Mouse (Mus musculus): ENCODE measurements around the gene Hibadh.

Gene Hibadh

GRCm38 (mm10) chr6:52638471-52639185 lies 1.6 kb downstream of the Hibadh start:
- DNase-seq (ENCODE audit: low read depth, low spot score), result no peak

DNA sequence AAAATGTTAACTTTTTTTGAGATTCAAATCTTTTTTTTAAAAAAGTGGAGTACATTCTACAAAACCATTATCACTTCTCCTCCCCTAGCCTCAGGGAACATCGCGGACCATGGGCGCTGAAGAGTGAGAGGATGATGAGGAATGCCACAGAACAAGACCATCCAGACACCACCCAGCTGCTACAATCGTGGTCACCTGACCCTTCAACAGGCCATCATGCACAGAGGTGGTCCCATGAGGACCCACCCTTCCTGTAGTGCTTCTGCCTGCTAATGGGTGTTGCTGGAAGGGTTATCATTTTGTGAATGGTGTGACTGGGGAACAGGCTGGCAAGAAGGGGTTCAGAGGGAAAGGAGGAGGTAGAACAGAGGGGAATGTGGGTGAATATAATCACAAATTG lies 2.9 kb downstream of the Hibadh start:
- DNase-seq (ENCODE audit: low read depth, low spot score), result peak; percentile 26

GRCm38 (mm10) chr6:52635395-52635794 lies 4.8 kb downstream of the Hibadh start:
- DNase-seq (ENCODE audit: low read depth, low spot score), result no peak

DNA sequence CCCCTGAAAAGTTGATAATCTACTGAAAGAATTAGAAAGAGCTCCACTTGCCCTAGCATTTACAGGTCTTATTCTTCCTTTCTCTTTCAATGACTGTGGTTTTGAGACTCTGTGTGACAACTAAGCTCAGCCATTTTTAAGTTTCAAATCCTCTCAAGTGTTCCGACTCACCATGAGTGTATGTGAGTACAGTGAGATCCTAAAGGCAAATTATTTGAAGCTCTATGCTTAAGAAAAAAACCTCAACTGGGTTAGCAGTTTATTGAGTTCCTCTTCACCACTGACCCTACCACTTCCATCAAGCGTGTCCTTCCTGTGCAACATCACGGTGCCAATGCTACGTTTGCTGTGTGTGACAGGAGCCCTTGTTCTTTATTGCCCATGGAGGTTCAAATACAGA lies 9.6 kb downstream of the Hibadh start:
- DNase-seq (ENCODE audit: low read depth, low spot score), result no peak

DNA sequence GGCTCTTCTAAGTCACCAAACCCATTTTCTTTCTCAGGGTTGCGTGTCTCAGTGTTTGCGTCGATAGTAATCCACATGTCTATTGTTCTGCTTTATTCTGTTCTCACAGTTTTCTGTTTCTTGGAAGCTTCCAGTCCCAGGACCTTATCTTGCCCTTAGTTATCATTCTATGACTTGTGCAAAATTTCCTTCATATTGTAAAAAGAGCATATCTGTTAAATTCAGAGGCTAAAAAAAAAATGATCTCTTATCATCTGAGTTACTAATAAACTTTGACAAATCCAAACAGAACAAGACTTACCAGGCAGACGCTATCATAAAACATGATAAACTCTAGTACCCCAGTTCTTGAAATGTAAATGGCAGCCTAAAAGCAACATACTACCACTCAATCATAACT lies 11.0 kb downstream of the Hibadh start:
- no peak for DNase-seq (ENCODE audit: low read depth, low spot score)

- no peak for DNase-seq (ENCODE audit: low read depth, low spot score)
These were observed 13.5 kb downstream of the Hibadh start for GRCm38 (mm10) chr6:52626735-52627134.

DNA sequence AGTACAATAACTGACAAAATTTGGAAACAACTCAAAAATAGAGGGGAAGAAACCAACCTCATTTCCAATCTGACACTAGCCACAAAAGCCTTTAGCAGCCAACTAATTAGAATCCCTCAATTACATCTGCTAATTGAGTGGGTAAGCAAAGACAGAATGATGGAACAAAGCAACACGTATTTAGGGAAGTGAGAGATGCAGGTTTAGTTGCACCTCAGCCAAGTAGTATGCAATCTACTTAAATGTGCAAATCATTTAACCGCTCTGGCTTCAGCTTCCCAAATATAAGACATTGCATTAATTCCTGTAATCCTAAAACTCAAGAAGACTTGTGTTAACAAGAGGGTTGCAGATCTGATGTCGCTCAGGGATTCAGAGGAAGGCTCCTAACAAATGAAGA lies 16.4 kb downstream of the Hibadh start:
- DNase-seq (ENCODE audit: low read depth, low spot score), result no peak

GRCm38 (mm10) chr6:52621731-52622480 lies 18.3 kb downstream of the Hibadh start:
- no peak for DNase-seq (ENCODE audit: low read depth, low spot score)

DNA sequence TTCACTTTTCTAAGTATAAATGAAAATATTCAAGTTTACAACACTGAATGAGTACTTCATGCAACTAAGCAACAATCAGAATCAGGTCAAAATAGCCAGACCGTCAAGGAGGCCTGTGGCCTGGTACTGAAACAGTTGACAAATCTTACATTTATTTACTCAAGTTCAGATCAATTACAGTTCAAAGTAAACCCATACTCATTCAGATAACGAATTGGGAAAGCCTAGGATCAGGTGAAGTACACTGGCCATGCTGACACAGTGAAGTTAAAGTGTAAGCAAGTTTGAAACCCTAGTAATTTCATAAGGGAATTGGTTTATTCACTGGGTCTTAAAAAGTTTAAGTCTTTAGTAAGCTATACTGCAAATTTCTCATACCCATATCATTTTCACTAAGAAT lies 20.1 kb downstream of the Hibadh start:
- DNase-seq (ENCODE audit: low read depth, low spot score), result no peak

DNA sequence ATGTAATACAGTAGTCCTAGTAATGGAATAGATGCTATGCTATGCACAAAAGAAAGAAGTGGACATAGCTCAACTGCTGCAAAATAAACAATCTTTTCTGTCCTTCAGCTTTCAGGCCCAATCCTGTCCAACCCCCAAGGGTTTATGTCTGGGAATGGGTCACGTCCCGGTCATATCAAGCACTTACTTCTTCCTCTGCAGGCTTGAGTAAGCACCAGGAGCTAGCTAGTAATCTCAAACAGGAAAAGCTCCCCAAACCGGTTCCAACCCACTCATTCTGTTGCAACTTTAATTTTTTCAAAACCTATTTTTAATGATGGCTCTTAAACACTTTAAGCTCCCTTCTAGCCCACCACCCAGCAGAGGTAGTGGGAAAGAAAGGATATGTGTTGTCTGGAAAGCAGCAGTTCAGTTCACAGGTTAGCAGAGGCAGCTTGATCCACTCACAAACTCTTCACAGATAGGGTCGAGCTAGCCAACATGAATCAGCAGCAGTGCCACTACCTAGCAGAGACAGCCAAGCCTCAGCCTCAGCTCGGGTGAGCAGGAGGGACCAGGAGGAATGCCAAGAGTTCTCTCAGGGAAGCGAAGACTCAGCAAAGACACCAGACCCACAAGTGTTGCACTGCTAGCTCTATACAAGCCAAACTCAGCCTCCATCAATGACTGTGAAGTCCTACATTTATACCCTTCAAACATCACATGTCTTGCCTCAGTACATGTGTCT lies 30.4 kb downstream of the Hibadh start:
- DNase-seq (ENCODE audit: low read depth, low spot score), result no peak

- no peak for DNase-seq (ENCODE audit: low read depth, low spot score)
These were observed 32.1 kb downstream of the Hibadh start for GRCm38 (mm10) chr6:52608121-52608520.

DNA sequence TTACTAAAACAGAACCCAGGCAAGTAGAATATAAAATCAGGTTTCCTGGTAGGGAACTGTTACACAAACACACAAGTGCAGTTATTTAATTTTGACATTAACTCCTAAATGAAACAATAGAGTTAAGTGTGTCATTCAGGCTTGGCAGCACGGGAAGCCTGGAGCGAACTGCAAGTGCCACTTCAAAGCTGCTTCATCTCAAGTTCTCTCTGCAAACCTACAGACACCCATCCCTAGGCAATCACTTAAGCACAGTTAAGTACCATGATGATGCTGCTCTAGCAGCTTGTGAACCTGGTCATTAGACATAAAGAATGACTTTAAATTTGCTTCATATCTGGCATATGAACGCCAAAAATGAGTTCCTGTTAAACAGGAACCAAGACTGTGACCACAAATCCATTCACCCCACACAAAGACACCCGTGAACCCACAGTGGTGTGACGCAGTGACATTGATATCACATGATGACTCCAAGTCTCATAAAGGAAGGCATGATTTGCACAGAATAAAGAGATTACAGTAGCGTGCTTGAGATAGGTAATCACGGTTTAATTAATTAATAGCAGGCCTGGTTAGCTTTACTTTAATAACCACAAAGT lies 33.3 kb downstream of the Hibadh start:
- DNase-seq (ENCODE audit: low read depth, low spot score), result no peak

DNA sequence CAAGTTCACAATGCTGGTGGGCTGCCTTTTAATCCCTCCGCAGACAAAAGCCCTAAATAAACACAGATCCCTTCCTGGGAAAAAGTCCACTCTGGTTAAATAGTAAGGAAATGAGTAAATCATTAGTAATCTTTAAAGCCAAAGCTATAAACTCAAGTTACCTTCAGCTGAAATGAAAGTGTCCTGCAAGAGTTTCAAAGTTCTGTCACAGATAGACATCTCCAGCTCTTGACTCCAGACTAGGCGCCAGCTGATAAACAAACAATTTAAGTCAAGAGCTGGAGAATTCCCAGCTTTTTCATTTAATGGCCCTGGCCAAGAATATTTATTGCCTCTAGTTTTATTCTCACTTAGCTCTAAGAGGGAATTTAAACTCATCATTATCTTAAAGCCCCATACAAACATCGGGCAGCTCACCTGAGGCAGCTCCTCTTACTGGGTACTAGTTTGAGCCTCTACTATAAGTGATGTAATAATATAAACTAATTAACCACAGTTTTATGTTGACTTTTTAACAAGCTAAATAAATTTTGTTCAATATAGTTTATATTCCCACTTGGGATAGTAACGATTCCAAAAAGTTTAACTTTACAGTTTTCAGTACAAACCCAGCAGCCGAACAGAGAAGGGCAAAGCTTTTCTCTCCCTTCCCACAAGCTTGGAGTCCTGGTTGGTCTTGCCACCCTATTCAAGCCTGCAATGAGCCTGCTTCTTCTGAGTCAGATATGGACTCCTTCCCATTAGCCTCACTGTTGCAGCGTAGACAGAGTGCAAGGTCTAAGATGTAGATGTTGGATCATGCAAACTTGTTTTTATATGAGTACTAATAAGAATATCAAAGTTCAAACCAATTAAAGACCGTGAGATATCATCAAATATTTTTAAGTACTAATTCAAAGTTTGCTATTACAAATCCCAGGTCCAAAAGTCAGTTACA lies 38.2 kb downstream of the Hibadh start:
- no peak for DNase-seq (ENCODE audit: low read depth, low spot score)

DNA sequence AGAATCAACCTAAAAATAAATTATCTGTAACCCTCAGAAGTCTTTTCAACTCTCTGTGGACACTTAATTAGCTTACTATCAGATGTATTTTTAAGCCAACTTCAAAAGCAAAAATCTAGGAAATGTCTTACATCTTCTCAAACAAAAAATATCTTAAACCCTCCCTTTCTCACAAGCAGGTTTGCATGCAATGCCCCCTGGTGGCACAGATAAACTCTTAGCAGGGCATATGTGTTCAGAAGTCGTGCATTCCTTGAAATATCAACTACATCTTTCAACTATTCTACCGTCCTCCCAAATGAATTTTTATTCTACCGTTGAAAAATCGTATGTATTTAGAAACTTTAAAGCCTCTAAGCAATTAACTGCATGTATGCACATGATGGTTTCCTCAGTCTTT lies 39.1 kb downstream of the Hibadh start:
- peak; percentile 45 for DNase-seq (ENCODE audit: low read depth, low spot score)

GRCm38 (mm10) chr6:52594752-52595151 lies 45.4 kb downstream of the Hibadh start:
- no peak for DNase-seq (ENCODE audit: low read depth, low spot score)

DNA sequence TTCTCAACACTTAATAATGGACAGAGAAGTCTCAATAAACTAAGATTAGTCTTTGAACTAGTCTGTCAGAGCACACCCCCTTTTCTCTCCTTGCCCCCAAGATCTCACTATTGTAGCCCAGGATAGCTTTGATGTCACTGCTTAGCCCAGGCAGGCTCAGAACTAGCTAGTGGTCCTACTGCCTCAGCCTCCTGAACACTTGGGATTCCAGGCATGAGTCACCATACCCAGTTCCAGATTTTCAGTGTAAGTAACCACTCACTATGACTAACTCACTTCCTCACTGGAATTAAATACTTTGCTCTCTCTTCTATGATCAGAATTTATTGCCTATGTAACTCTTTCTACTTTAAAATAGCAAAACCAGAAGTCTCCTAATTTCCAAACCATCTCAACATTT lies 53.6 kb downstream of the Hibadh start:
- DNase-seq (ENCODE audit: low read depth, low spot score), result no peak

DNA sequence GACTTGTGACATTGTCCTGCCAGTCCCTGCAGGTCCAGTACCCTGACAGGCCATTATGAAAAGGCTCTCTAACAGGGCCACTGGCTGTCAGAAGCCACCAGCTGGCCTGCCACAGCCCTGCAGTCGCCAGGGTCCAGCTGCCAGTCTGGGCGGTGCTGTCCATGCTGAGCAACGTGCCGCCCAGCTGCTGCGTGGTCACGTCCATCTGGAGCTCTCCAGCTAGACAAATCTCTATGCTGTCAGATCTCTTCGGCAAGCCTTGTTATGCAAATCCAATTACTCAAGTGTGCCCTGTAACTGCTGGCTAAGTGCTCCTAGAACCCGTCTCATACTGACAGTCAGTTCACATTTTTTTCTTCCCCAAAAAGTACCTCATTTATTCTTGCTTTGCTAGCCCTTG lies 55.8 kb downstream of the Hibadh start:
- DNase-seq (ENCODE audit: low read depth, low spot score), result no peak

- DNase-seq (ENCODE audit: low read depth, low spot score), result no peak
These were observed 59.1 kb downstream of the Hibadh start for GRCm38 (mm10) chr6:52581081-52581480.

DNA sequence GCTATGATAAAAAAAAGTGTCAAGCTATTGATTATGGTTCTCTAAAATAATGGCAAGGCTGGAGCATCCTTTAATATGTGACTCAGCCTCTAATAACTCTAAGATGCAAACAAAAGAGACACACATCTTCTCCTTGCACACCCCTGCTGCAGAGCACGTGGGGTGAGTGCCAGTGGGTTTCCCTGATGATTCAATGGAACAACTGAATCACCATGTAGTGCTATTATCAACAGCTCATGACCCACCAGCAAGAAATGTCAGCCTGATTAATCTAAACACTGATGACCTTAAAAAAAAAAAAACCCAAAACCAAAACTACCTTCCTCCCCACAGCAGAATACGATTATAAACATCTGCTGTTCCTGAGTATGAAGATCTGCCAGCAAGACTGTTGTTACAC lies 61.9 kb downstream of the Hibadh start:
- no peak for DNase-seq (ENCODE audit: low read depth, low spot score)

DNA sequence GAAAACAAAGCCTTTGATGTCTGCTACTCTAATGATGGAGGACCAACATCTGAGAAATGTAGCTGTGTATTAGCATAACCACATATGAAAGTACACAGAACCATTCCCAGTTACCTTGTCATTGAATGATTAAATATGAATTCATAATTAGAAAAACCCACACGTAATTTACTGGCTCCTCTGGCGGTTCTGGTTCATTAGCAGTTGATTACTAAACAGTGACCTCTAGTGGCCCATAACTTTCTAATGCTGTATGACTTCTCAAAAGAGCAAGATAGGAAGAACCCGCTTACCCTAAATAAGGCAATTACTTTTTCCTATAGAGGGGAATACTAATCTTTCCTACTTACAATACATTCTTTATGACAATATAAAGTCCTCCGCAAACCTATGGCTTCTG lies 62.9 kb downstream of the Hibadh start:
- peak; percentile 20 for DNase-seq (ENCODE audit: low read depth, low spot score)

- DNase-seq (ENCODE audit: low read depth, low spot score), result no peak
These were observed 71.5 kb downstream of the Hibadh start for GRCm38 (mm10) chr6:52568706-52569105.

All from ZHBTc4 (cell line).